ENCODE assay signal across 8 mouse cellular contexts in the genomic region with DNA sequence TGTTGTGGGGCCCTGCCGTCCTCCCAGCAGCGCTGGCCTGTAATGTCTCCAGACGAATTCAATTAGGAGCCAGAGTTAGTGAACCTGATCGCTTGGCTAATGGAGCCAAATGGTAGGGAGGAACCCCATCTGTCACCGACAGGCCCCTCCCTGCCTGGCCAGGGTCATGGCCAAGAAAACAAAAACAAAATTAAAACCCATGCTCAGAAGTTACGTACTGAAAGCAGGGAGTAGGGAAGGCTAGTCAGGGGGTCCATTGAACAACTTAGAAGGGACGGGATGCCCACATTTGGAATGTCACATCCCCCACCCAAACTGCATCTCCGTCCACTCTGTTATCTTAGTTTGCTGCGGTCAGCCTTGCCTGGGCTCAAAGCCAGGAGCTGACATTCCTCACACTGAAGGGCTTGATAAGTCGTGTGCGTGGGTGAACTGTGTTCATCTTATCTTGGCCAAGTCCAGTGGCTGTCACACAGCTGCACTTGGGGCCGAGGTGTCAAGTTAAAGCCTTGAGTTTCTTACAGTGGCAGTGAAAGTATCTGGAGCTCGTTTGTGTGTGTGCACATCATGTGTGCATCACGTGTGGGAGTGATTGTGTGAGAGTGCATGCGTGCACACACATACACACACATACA. TPM values are rescaled to one million over a fixed set of nuclear protein-coding genes. Genes with fewer than 3 reads are reported as not detected.
A peak's percentile ranks its signal among the peaks of the same experiment; 100 is the strongest.
DNase-seq lines count a peak whose midpoint lies in the region; ATAC-seq and TF ChIP-seq lines count a peak whose summit lies in the region.

No protein-coding gene starts in this region.

- peak; percentile 79; the same call in 1 of the 2 replicates for ATAC-seq in kidney, embryonic 16.5 days (ENCODE audit: low FRiP score, low TSS enrichment)

- TF ChIP-seq CTCF in gastrocnemius, adult 2 months (IDR thresholded peaks at IDR 0.05): no peak
- no peak for TF ChIP-seq CTCF in brain, embryonic 14.5 days (IDR thresholded peaks at IDR 0.05; ENCODE audit: borderline replicate concordance, extremely low read depth, insufficient read depth, insufficient read length)

- 7% methylated on average over 15 of the region's 15 CpGs for WGBS in kidney, embryonic 16.5 days

- no peaks in the 10 kb centered on the region for H3K36me3 ChIP-seq in kidney, embryonic 16.5 days (ENCODE audit: insufficient read depth, low read length)

- intact Hi-C loops in gastrocnemius, adult 2 months (cut with DNase I): no loop called here
- intact Hi-C loops in gastrocnemius, postnatal 36 days (cut with DNase I): no loop called here
- intact Hi-C loops in left cerebral cortex, postnatal 10 days (cut with DNase I): no loop called here

- peaks cover 73% of the 10 kb centered on the region for H3K27me3 ChIP-seq in kidney, embryonic 16.5 days (ENCODE audit: insufficient read depth, low read length)

- H3K4me1 ChIP-seq in kidney, embryonic 16.5 days (ENCODE audit: insufficient read depth, low read length): peaks cover 11% of the 10 kb centered on the region; the same call in 1 of the 2 replicates

- no peak overlapping the region; the same call in 1 of the 2 replicates for H3K4me2 ChIP-seq in kidney, embryonic 16.5 days (replicated peaks; ENCODE audit: low read depth, low read length)

- H3K4me3 ChIP-seq in gastrocnemius, adult 2 months: peak overlapping the region; percentile 24
- H3K4me3 ChIP-seq in kidney, embryonic 16.5 days (ENCODE audit: low read length): no peak overlapping the region

- H3K9ac ChIP-seq in kidney, embryonic 16.5 days (replicated peaks; ENCODE audit: low read length): no peak overlapping the region

- no peak overlapping the region for H3K27ac ChIP-seq in gastrocnemius, adult 2 months
- H3K27ac ChIP-seq in kidney, embryonic 16.5 days (ENCODE audit: low read length): no peak overlapping the region

- no peaks in the 10 kb centered on the region for H3K9me3 ChIP-seq in kidney, embryonic 16.5 days (ENCODE audit: low read length)

- peak; percentile 25 for DNase-seq in gastrocnemius, adult 2 months
- DNase-seq in gastrocnemius, postnatal 36 days: no peak
- peak; percentile 66 for DNase-seq in brain, embryonic 14.5 days (ENCODE audit: low read depth)
- peak; percentile 53 to 73 for DNase-seq in heart, adult 9 months (ENCODE audit: low spot score in 2 of 2)
- DNase-seq in testis, postnatal 14 days (ENCODE audit: low spot score): peak; percentile 69
- no peak for DNase-seq in thymus, postnatal 14 days
- DNase-seq in left cerebral cortex, postnatal 10 days (ENCODE audit: extremely low spot score in 1 of 2, low spot score in 2 of 2): no peak

- TF ChIP-seq POLR2A in brain, embryonic 14.5 days (IDR thresholded peaks at IDR 0.05; ENCODE audit: borderline replicate concordance, extremely low read depth, insufficient read depth, insufficient read length, poor library complexity, severe bottlenecking): no peak

RNA-seq across cellular contexts. Expression of a gene that starts 53.2 kb away (rescaled TPM):
- under 1 TPM; 0.05 to 0.36 TPM for total RNA-seq in gastrocnemius, adult 2 months (2021)
- under 1 TPM; 0.10 TPM for total RNA-seq in gastrocnemius, postnatal 36 days (2021)
- polyA plus RNA-seq in brain, embryonic 14.5 days (2012; rRNA removed): 0.97 and 1.5 TPM in 2 replicates
- 0.13 and 0.25 TPM in 2 replicates for polyA plus RNA-seq in kidney, embryonic 16.5 days (2015; fragmentation: Nextera tagmentation; extraction: Ambion mirVana)
- 1 to 10 TPM; 3.3 to 4.9 TPM for total RNA-seq in left cerebral cortex, postnatal 10 days (2021)

Comparison
In these comparisons a context has a peak if more than half of its experiments do, and no peak if none do; other contexts are left out.
1. DNase-seq: peak in gastrocnemius, adult 2 months (single experiment), brain, embryonic 14.5 days (single experiment), heart, adult 9 months (2 of 2) and testis, postnatal 14 days (single experiment); none in gastrocnemius, postnatal 36 days (0 of 2), thymus, postnatal 14 days (single experiment) and left cerebral cortex, postnatal 10 days (0 of 2).